Mouse (Mus musculus): ENCODE data around the gene Mypn. TPM values are rescaled to one million over a fixed set of nuclear protein-coding genes. Genes with fewer than 3 reads are reported as not detected.

The Mypn gene
- polyA plus RNA-seq (2015; fragmentation: Nextera tagmentation; extraction: Ambion mirVana), result 0.14 TPM in 2 replicates

DNA sequence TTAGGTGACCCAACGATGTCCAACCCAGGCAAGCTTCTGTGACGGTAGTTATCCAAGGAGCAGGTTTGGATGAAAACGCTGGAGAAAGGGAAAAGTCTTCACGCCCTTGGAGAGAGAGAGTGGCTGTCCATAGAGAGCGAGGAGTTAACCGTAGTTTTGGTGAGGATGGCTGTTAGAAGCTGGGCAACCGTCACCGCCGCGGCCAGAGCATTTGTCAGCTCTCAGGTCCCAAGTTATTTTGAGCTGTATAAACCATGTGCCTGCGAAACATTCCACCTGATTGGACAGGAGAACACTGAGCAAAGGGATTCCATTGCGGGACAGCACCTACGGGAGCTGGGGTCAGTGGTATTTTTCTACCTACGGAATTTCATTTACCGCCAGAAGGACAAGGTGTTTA lies at the start of gene Mypn:
Gene Mypn (minus strand): TSS at position 225 of the 400 bp plus-strand sequence.
- Histone ChIP-seq H3K4me1 (replicated peaks; ENCODE audit: control insufficient read depth, insufficient read depth, low read length) (no peaks in the 10 kb centered on the region), H3K27ac (ENCODE audit: low read length) (no peak within 1 kb of the TSS), H3K36me3 (ENCODE audit: control insufficient read depth, insufficient read depth) (no peaks in the 10 kb centered on the region), H3K9ac (replicated peaks; ENCODE audit: low read depth, low read length) (no peak within 1 kb of the TSS), H3K4me2 (ENCODE audit: low read length) (no peak within 1 kb of the TSS), H3K9me3 (ENCODE audit: control insufficient read depth, low read length) (no peaks in the 10 kb centered on the region), H3K27me3 (replicated peaks; ENCODE audit: control insufficient read depth, insufficient read depth, low read length) (no peaks in the 10 kb centered on the region), H3K4me3 (replicated peaks; ENCODE audit: low read length) (no peak within 1 kb of the TSS)
- WGBS, result 91% methylated on average over 15 of the region's 15 CpGs
- no peak for ATAC-seq

DNA sequence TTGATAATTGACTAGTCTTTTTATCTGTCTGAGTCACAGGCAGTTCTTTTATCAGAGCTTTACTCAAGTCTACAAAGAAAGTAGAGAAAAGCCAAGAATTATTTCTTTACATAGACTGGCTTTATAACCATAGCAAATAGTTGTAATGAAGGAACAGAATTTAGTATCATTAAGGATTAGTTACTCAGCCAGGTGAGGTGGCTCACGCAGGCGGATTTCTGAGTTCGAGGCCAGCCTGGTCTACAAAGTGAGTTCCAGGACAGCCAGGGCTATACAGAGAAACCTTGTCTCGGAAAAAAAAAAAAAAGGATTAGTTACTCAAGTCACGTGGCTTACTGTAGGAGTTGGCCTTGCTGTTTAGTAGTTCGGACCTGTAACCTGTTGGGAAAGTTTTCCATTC lies 44.7 kb upstream of the Mypn start:
- no peaks in the 10 kb centered on the region for H3K9me3 ChIP-seq (ENCODE audit: control insufficient read depth, low read length)
- no peaks in the 10 kb centered on the region for H3K36me3 ChIP-seq (ENCODE audit: control insufficient read depth, insufficient read depth)
- ATAC-seq, result no peak
- no peak overlapping the region for H3K9ac ChIP-seq (replicated peaks; ENCODE audit: low read depth, low read length)
- H3K4me2 ChIP-seq (ENCODE audit: low read length), result no peak overlapping the region
- WGBS, result 91% methylated on average over 6 of the region's 6 CpGs
- H3K4me3 ChIP-seq (replicated peaks; ENCODE audit: low read length), result no peak overlapping the region
- H3K27ac ChIP-seq (ENCODE audit: low read length), result no peak overlapping the region
- H3K4me1 ChIP-seq (replicated peaks; ENCODE audit: control insufficient read depth, insufficient read depth, low read length), result peaks cover 7% of the 10 kb centered on the region
- H3K27me3 ChIP-seq (replicated peaks; ENCODE audit: control insufficient read depth, insufficient read depth, low read length), result no peaks in the 10 kb centered on the region

DNA sequence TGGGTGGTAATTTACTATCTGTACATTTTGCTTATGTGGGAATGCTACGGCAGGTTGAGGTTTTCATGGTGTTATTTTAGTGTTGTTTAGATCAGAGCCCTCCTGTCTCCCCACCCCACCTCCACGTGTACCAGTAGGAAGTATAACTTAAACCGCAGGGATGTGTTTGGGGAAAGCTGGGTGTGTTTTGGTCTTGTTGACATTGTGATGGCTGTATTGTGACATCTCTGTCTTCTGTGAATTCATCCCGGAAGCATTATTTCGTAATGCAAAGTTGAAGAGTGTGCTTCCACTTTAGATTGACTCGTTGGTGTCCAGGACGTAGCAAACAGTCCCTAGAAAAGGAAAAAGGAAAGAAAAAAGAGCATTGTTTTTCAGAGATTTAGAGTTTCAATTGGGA lies 43.7 kb upstream of the Mypn start:
- Histone ChIP-seq H3K9me3 (ENCODE audit: control insufficient read depth, low read length) (no peaks in the 10 kb centered on the region), H3K27ac (ENCODE audit: low read length) (no peak overlapping the region), H3K9ac (replicated peaks; ENCODE audit: low read depth, low read length) (no peak overlapping the region), H3K4me3 (replicated peaks; ENCODE audit: low read length) (no peak overlapping the region), H3K4me1 (replicated peaks; ENCODE audit: control insufficient read depth, insufficient read depth, low read length) (peaks cover 14% of the 10 kb centered on the region), H3K4me2 (ENCODE audit: low read length) (no peak overlapping the region), H3K27me3 (replicated peaks; ENCODE audit: control insufficient read depth, insufficient read depth, low read length) (no peaks in the 10 kb centered on the region), H3K36me3 (ENCODE audit: control insufficient read depth, insufficient read depth) (no peaks in the 10 kb centered on the region)
- WGBS, result 78% methylated on average over 7 of the region's 7 CpGs
- ATAC-seq, result no peak

DNA sequence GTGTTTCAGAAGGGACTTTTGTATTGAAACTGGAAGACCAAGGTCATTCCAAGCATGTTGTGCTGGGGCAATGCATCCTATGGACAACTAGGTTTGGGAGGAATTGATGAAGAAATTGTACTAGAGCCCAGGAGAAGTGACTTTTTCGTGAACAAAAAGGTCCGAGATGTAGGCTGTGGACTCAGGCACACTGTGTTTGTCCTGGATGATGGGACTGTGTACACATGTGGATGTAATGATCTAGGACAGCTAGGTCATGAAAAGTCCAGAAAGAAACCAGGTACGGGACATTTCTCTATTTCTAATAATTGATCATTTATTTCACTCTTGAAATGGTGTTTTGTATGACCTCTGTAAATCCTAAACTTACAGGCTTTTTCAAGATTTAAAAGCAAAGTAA lies 42.1 kb upstream of the Mypn start:
- no peak overlapping the region for H3K9ac ChIP-seq (replicated peaks; ENCODE audit: low read depth, low read length)
- 93% methylated on average over 3 of the region's 3 CpGs for WGBS
- no peaks in the 10 kb centered on the region for H3K9me3 ChIP-seq (ENCODE audit: control insufficient read depth, low read length)
- peaks cover 15% of the 10 kb centered on the region for H3K4me1 ChIP-seq (replicated peaks; ENCODE audit: control insufficient read depth, insufficient read depth, low read length)
- no peak for ATAC-seq
- H3K4me3 ChIP-seq (replicated peaks; ENCODE audit: low read length), result no peak overlapping the region
- no peaks in the 10 kb centered on the region for H3K36me3 ChIP-seq (ENCODE audit: control insufficient read depth, insufficient read depth)
- no peaks in the 10 kb centered on the region for H3K27me3 ChIP-seq (replicated peaks; ENCODE audit: control insufficient read depth, insufficient read depth, low read length)
- H3K4me2 ChIP-seq (ENCODE audit: low read length), result no peak overlapping the region
- H3K27ac ChIP-seq (ENCODE audit: low read length), result no peak overlapping the region

DNA sequence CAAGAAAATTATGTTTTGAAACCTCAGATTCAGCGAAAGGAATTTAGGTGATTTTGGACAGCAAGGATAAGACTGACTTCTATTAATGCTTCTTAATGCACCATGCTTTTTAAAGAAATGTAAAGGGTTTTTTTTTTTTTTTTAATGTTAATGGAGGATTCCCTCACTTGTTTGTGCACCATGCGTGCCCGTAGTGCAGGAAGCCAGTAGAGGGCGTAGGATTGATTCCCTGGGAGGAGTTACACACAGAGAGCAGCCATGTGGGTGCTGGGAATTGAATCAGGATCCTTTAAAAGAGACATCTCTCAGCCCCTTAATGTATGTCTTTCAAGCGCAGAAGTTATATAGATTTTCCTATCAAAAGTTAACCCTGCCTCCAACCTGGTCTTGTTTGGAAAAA lies 41.0 kb upstream of the Mypn start:
- H3K4me2 ChIP-seq (ENCODE audit: low read length), result peak overlapping the region; percentile 62
- no peak overlapping the region for H3K27ac ChIP-seq (ENCODE audit: low read length)
- 18% methylated on average over 5 of the region's 5 CpGs for WGBS
- ATAC-seq, result no peak
- H3K4me3 ChIP-seq (replicated peaks; ENCODE audit: low read length), result peak overlapping the region; percentile 91
- H3K9ac ChIP-seq (replicated peaks; ENCODE audit: low read depth, low read length), result peak overlapping the region; percentile 95
- H3K27me3 ChIP-seq (replicated peaks; ENCODE audit: control insufficient read depth, insufficient read depth, low read length), result no peaks in the 10 kb centered on the region
- H3K36me3 ChIP-seq (ENCODE audit: control insufficient read depth, insufficient read depth), result no peaks in the 10 kb centered on the region
- peaks cover 15% of the 10 kb centered on the region for H3K4me1 ChIP-seq (replicated peaks; ENCODE audit: control insufficient read depth, insufficient read depth, low read length)
- no peaks in the 10 kb centered on the region for H3K9me3 ChIP-seq (ENCODE audit: control insufficient read depth, low read length)

DNA sequence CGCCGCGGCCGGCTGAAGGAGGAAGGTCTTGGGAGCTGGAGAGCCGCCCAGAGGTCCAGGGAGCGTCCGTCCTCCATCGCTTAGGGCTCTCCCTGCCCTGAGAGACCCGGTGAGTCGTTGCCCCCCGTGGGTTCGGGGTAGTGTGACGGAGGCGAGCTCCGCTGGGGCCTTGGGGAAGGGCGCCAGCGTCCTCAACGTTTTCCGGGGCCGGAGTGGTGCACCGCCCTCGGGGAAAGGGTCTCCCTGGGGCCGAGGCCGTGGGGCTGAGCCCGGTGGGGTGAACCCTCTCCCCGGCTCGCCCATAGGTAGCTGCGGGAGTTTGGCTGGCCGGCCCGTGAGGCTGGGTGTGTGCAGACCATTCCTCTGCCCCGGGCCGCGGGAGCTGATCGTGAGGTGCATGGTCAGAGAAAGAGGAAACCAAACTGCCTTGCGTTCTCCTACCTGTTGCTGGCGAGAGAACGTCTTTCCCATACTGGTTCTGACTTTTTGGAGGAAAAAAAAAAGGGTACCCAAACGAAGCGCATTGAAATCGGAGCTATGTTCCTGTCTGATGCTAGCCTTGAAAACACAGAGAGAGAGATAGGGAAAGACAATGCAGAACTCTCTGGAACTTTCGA lies 40.4 kb upstream of the Mypn start:
- peak overlapping the region; percentile 97 for H3K27ac ChIP-seq (ENCODE audit: low read length)
- peaks cover 15% of the 10 kb centered on the region for H3K4me1 ChIP-seq (replicated peaks; ENCODE audit: control insufficient read depth, insufficient read depth, low read length)
- no peaks in the 10 kb centered on the region for H3K27me3 ChIP-seq (replicated peaks; ENCODE audit: control insufficient read depth, insufficient read depth, low read length)
- H3K4me2 ChIP-seq (ENCODE audit: low read length), result peak overlapping the region; percentile 62
- no peaks in the 10 kb centered on the region for H3K36me3 ChIP-seq (ENCODE audit: control insufficient read depth, insufficient read depth)
- peak; percentile 68 for ATAC-seq
- WGBS, result under 1% methylated on average over 37 of the region's 41 CpGs
- H3K9ac ChIP-seq (replicated peaks; ENCODE audit: low read depth, low read length), result peak overlapping the region; percentile 95
- H3K9me3 ChIP-seq (ENCODE audit: control insufficient read depth, low read length), result no peaks in the 10 kb centered on the region
- H3K4me3 ChIP-seq (replicated peaks; ENCODE audit: low read length), result peak overlapping the region; percentile 91

DNA sequence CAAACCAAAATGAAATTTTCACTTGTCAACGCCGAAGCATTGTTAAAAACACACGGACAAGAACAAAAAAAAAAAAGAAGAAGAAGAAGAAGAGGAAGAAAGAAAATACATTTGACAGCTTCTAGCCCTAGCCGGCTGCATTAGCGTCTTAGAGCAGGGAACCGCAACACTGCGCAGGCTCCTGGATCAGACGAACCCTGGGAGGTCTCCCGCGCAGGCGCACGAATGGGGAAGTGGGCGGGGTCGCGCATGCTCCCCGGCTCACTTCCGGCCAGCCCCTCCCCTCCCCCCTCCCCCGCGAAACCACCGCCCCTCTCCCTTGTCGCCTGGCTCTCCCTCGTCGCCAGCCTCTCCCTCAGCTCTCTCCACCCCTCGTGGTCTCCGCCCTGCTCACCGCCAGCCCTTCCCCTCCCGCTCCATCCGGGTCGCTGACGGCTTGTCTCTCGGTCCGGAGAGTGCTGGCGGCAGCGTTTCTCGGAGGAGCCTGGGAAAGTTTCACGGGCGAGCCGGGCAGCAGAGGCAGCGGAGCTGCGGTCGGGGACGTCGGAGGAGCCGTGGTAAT lies 39.8 kb upstream of the Mypn start, which contains the start of gene Herc4:
Gene Herc4 (plus strand): TSS at position 318 of the 562 bp plus-strand sequence.
- Histone ChIP-seq H3K4me3 (replicated peaks; ENCODE audit: low read length) (peak within 1 kb of the TSS; percentile 91), H3K27me3 (replicated peaks; ENCODE audit: control insufficient read depth, insufficient read depth, low read length) (no peaks in the 10 kb centered on the region), H3K9me3 (ENCODE audit: control insufficient read depth, low read length) (no peaks in the 10 kb centered on the region), H3K4me2 (ENCODE audit: low read length) (peak within 1 kb of the TSS; percentile 65), H3K4me1 (replicated peaks; ENCODE audit: control insufficient read depth, insufficient read depth, low read length) (peaks cover 15% of the 10 kb centered on the region), H3K9ac (replicated peaks; ENCODE audit: low read depth, low read length) (peak within 1 kb of the TSS; percentile 95), H3K36me3 (ENCODE audit: control insufficient read depth, insufficient read depth) (no peaks in the 10 kb centered on the region), H3K27ac (ENCODE audit: low read length) (peak within 1 kb of the TSS; percentile 97)
- WGBS, result under 1% methylated on average over 42 of the region's 44 CpGs
- peak; percentile 99 for ATAC-seq

DNA sequence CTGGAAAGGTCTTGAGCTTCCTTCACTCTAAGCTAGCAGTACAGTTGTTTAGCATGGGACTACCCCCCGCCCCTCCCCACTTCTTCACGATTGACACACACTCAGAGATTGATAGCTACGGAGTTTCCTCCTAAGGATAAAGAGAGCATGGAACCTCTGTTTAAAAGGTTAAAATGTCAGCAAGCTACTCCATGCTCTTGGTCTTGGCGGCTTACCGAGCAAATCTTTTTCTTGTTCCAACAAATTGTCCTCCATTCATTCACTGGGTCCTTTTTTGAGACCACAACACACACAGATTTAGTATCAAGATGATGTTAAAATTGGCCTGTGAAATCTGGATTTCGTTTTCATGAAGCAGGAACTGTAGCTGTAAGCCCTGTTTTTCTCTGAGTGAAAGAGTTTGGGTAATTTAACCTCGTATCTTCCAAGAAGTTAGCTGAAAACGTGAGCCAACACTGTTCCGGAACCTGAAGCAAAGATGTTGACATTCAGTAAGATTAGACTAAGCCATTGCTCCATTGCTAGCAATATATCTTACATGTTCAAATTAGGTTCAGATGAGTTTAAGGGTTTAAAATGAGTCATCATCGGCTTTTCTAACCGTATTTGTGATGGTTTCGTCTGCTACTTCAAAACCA lies 39.2 kb upstream of the Mypn start:
- Histone ChIP-seq H3K4me3 (replicated peaks; ENCODE audit: low read length) (peak overlapping the region; percentile 91), H3K27me3 (replicated peaks; ENCODE audit: control insufficient read depth, insufficient read depth, low read length) (no peaks in the 10 kb centered on the region), H3K27ac (ENCODE audit: low read length) (no peak overlapping the region), H3K9ac (replicated peaks; ENCODE audit: low read depth, low read length) (peak overlapping the region; percentile 49), H3K9me3 (ENCODE audit: control insufficient read depth, low read length) (no peaks in the 10 kb centered on the region), H3K4me2 (ENCODE audit: low read length) (peak overlapping the region; percentile 65), H3K4me1 (replicated peaks; ENCODE audit: control insufficient read depth, insufficient read depth, low read length) (peaks cover 15% of the 10 kb centered on the region), H3K36me3 (ENCODE audit: control insufficient read depth, insufficient read depth) (no peaks in the 10 kb centered on the region)
- 30% methylated on average over 12 of the region's 12 CpGs for WGBS
- no peak for ATAC-seq

DNA sequence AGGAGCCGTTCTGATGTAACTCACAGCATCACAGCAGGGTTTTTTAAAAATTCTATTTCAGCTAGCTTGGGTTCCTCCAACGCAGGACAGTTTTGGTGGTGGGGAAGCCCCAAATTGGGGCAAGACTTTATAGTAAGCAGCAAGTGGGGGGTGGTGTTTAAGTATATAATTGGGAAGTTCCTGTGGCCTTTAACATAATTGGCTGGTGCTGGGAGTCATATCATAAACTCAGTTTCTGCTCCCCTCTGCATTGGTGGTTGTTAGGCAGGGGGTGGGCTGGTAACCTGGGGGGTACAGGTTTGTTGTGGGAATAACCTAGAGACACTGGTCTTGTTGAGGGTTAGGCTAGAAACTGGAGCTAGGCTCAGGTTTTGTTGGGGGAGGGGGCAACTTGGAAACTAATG lies 37.1 kb upstream of the Mypn start:
- H3K9me3 ChIP-seq (ENCODE audit: control insufficient read depth, low read length), result no peaks in the 10 kb centered on the region
- H3K36me3 ChIP-seq (ENCODE audit: control insufficient read depth, insufficient read depth), result no peaks in the 10 kb centered on the region
- H3K9ac ChIP-seq (replicated peaks; ENCODE audit: low read depth, low read length), result no peak overlapping the region
- no peaks in the 10 kb centered on the region for H3K27me3 ChIP-seq (replicated peaks; ENCODE audit: control insufficient read depth, insufficient read depth, low read length)
- peaks cover 12% of the 10 kb centered on the region for H3K4me1 ChIP-seq (replicated peaks; ENCODE audit: control insufficient read depth, insufficient read depth, low read length)
- H3K4me2 ChIP-seq (ENCODE audit: low read length), result no peak overlapping the region
- ATAC-seq, result no peak
- no peak overlapping the region for H3K27ac ChIP-seq (ENCODE audit: low read length)
- WGBS, result 66% methylated on average over 2 of the region's 2 CpGs
- no peak overlapping the region for H3K4me3 ChIP-seq (replicated peaks; ENCODE audit: low read length)

Data from forebrain, embryonic 16.5 days (tissue).